Mouse (Mus musculus) heart, embryonic 16.5 days (tissue): ENCODE measurements at regions not wholly inside any gene's neighbourhood (a gene's known extent, or its start where the extent isn't known, plus 50 kb on each side); places are given as distances from the start of the nearest gene placed in this dataset.
A peak's percentile ranks its signal among the peaks of the same experiment; 100 is the strongest.

ENCODE experiments used
- ATAC-seq: fragments of 200-750 bp; cut with Nextera tagmentation; replicated peaks from 2 replicates; pipeline ENCODE4 v1.8.0; 2017; ENCODE audit warnings: moderate number of reproducible peaks; ENCODE audit not compliant: insufficient read depth, low FRiP score; ENCODE audit errors: extremely low read depth
- H3K27ac ChIP-seq: fragments of 300-500 bp; sonication (generic); 2 replicates; pipeline ENCODE4 v1.5.1; 2014; ENCODE audit warnings: mild to moderate bottlenecking, low read length, control low read depth, moderate library complexity
- H3K27me3 ChIP-seq: fragments of 300-500 bp; sonication (generic); 2 replicates; pipeline ENCODE4 v1.6.1; 2014; ENCODE audit warnings: low read length, mixed read lengths; ENCODE audit not compliant: control insufficient read depth, insufficient read depth
- H3K36me3 ChIP-seq: fragments of 300-500 bp; sonication (generic); 2 replicates; pipeline ENCODE4 v1.6.1; 2014; ENCODE audit not compliant: control insufficient read depth, insufficient read depth
- H3K4me1 ChIP-seq: fragments of 300-500 bp; sonication (generic); 2 replicates; pipeline ENCODE4 v1.6.1; 2014; ENCODE audit warnings: low read length, mixed read lengths; ENCODE audit not compliant: control insufficient read depth, insufficient read depth
- H3K4me2 ChIP-seq: fragments of 300-500 bp; sonication (generic); 2 replicates; pipeline ENCODE4 v1.6.1; 2014; ENCODE audit warnings: low read depth, mild to moderate bottlenecking, control low read depth, low read length
- H3K4me3 ChIP-seq: fragments of 300-500 bp; sonication (generic); 2 replicates; pipeline ENCODE4 v1.5.1; 2014; ENCODE audit warnings: mild to moderate bottlenecking, control low read depth, low read length
- H3K9ac ChIP-seq: fragments of 300-500 bp; sonication (generic); 2 replicates; pipeline ENCODE4 v1.6.1; 2014; ENCODE audit warnings: low read length, control low read depth
- H3K9me3 ChIP-seq: fragments of 300-500 bp; sonication (generic); replicated peaks from 2 replicates; pipeline ENCODE4 v1.6.1; 2016; ENCODE audit warnings: low read length; ENCODE audit not compliant: control insufficient read depth
- WGBS: fragments of 180-500 bp; shearing (Covaris S2); extraction: QIAGEN DNeasy Blood & Tissue Kit; methylation state at CpG from one replicate; pipeline ENCODE4 v1.1.7; 2014; 5-methylcytosine and 5-hydroxymethylcytosine counted together

- no peak overlapping the region for H3K27ac ChIP-seq
- 38% methylated on average over 2 of the region's 2 CpGs for WGBS
- ATAC-seq, result no peak
These were observed 219.4 kb downstream of the Lurap1l start for GRCm38 (mm10) chr4:81129874-81130273.

GRCm38 (mm10) chr4:81173111-81173510, 262.7 kb downstream of the Lurap1l start:
- WGBS, result 70% methylated on average over 2 of the region's 2 CpGs
- peaks cover 2% of the 10 kb centered on the region; the same call in 1 of the 2 replicates for H3K27me3 ChIP-seq
- no peak overlapping the region for H3K4me2 ChIP-seq
- H3K9ac ChIP-seq, result no peak overlapping the region
- no peak overlapping the region for H3K4me3 ChIP-seq
- ATAC-seq, result no peak
- H3K27ac ChIP-seq, result no peak overlapping the region
- H3K9me3 ChIP-seq, result no peaks in the 10 kb centered on the region
- no peaks in the 10 kb centered on the region for H3K4me1 ChIP-seq
- H3K36me3 ChIP-seq, result no peaks in the 10 kb centered on the region

More at GRCm38 (mm10) chr4:81129874-81130273, 219.4 kb downstream of the Lurap1l start:
- H3K4me2 ChIP-seq, result no peak overlapping the region
- H3K4me1 ChIP-seq, result no peaks in the 10 kb centered on the region
- no peaks in the 10 kb centered on the region for H3K9me3 ChIP-seq
- H3K27me3 ChIP-seq, result no peaks in the 10 kb centered on the region
- H3K4me3 ChIP-seq, result no peak overlapping the region
- H3K9ac ChIP-seq, result no peak overlapping the region
- H3K36me3 ChIP-seq, result no peaks in the 10 kb centered on the region

- Histone ChIP-seq H3K9ac (no peak overlapping the region), H3K4me1 (peaks cover 4% of the 10 kb centered on the region; the same call in 1 of the 2 replicates), H3K4me3 (no peak overlapping the region), H3K27me3 (peaks cover 2% of the 10 kb centered on the region; the same call in 1 of the 2 replicates), H3K27ac (peak overlapping the region; percentile 61), H3K9me3 (no peaks in the 10 kb centered on the region), H3K4me2 (no peak overlapping the region), H3K36me3 (no peaks in the 10 kb centered on the region)
- 59% methylated on average over 11 of the region's 11 CpGs for WGBS
- ATAC-seq, result no peak
These were observed 265.1 kb downstream of the Mpdz start for GRCm38 (mm10) chr4:81177443-81178041.

- Histone ChIP-seq H3K36me3 (no peaks in the 10 kb centered on the region), H3K4me2 (peak overlapping the region; percentile 15; the same call in 1 of the 2 replicates), H3K4me3 (no peak overlapping the region), H3K27ac (peak overlapping the region; percentile 61), H3K9ac (peak overlapping the region; percentile 31; the same call in 1 of the 2 replicates), H3K9me3 (no peaks in the 10 kb centered on the region), H3K4me1 (peaks cover 4% of the 10 kb centered on the region; the same call in 1 of the 2 replicates), H3K27me3 (peaks cover 2% of the 10 kb centered on the region; the same call in 1 of the 2 replicates)
- 60% methylated on average over 14 of the region's 14 CpGs for WGBS
- no peak for ATAC-seq
These were observed 264.4 kb downstream of the Mpdz start for GRCm38 (mm10) chr4:81178047-81178781.

GRCm38 (mm10) chr4:81178782-81179135, 263.9 kb downstream of the Mpdz start:
- no peaks in the 10 kb centered on the region for H3K36me3 ChIP-seq
- H3K9me3 ChIP-seq, result no peaks in the 10 kb centered on the region
- 0% methylated on average over 12 of the region's 12 CpGs for WGBS
- H3K9ac ChIP-seq, result peak overlapping the region; percentile 31; the same call in 1 of the 2 replicates
- ATAC-seq, result peak; percentile 91
- H3K4me1 ChIP-seq, result peaks cover 4% of the 10 kb centered on the region; the same call in 1 of the 2 replicates
- H3K4me2 ChIP-seq, result peak overlapping the region; percentile 38; the same call in 1 of the 2 replicates
- peak overlapping the region; percentile 61 for H3K27ac ChIP-seq
- H3K4me3 ChIP-seq, result no peak overlapping the region
- H3K27me3 ChIP-seq, result peaks cover 2% of the 10 kb centered on the region; the same call in 1 of the 2 replicates

- Histone ChIP-seq H3K27me3 (no peaks in the 10 kb centered on the region), H3K4me3 (no peak overlapping the region), H3K9ac (no peak overlapping the region), H3K4me1 (no peaks in the 10 kb centered on the region), H3K9me3 (no peaks in the 10 kb centered on the region), H3K4me2 (no peak overlapping the region), H3K36me3 (no peaks in the 10 kb centered on the region), H3K27ac (no peak overlapping the region)
- no peak for ATAC-seq
- 94% methylated on average over 1 of the region's 1 CpGs for WGBS
These were observed 226.5 kb downstream of the Mpdz start for GRCm38 (mm10) chr4:81216123-81216522.

- H3K4me3 ChIP-seq, result no peak overlapping the region
- 67% methylated on average over 11 of the region's 11 CpGs for WGBS
- no peak for ATAC-seq
- no peaks in the 10 kb centered on the region for H3K4me1 ChIP-seq
- H3K27me3 ChIP-seq, result no peaks in the 10 kb centered on the region
- H3K36me3 ChIP-seq, result no peaks in the 10 kb centered on the region
- no peaks in the 10 kb centered on the region for H3K9me3 ChIP-seq
- no peak overlapping the region for H3K9ac ChIP-seq
- H3K4me2 ChIP-seq, result no peak overlapping the region
- H3K27ac ChIP-seq, result no peak overlapping the region
These were observed 224.6 kb downstream of the Mpdz start for GRCm38 (mm10) chr4:81217979-81218378.

GRCm38 (mm10) chr4:81222034-81222433, 220.6 kb downstream of the Mpdz start:
- no peaks in the 10 kb centered on the region for H3K9me3 ChIP-seq
- H3K4me2 ChIP-seq, result no peak overlapping the region
- no peaks in the 10 kb centered on the region for H3K4me1 ChIP-seq
- H3K36me3 ChIP-seq, result no peaks in the 10 kb centered on the region
- H3K9ac ChIP-seq, result no peak overlapping the region
- H3K27ac ChIP-seq, result no peak overlapping the region
- WGBS, result 81% methylated on average over 6 of the region's 6 CpGs
- ATAC-seq, result no peak
- H3K27me3 ChIP-seq, result no peaks in the 10 kb centered on the region
- H3K4me3 ChIP-seq, result no peak overlapping the region

- no peaks in the 10 kb centered on the region for H3K27me3 ChIP-seq
- no peaks in the 10 kb centered on the region for H3K4me1 ChIP-seq
- H3K27ac ChIP-seq, result no peak overlapping the region
- no peak overlapping the region for H3K4me2 ChIP-seq
- no peaks in the 10 kb centered on the region for H3K9me3 ChIP-seq
- no peak overlapping the region for H3K4me3 ChIP-seq
- 54% methylated on average over 5 of the region's 5 CpGs for WGBS
- H3K36me3 ChIP-seq, result no peaks in the 10 kb centered on the region
- H3K9ac ChIP-seq, result no peak overlapping the region
- no peak for ATAC-seq
These were observed 220.0 kb downstream of the Mpdz start for GRCm38 (mm10) chr4:81222468-81223175.
